ENCODE assay signal across 21 mouse cellular contexts in genomic region chr9:109027521-109027920, GRCm38 (mm10). TPM values are rescaled to one million over a fixed set of nuclear protein-coding genes. Genes with fewer than 3 reads are reported as not detected.
DNase-seq lines count a peak whose midpoint lies in the region; ATAC-seq lines count a peak whose summit lies in the region.
"Had no signal": no experiment of that assay in that cellular context is flagged by ENCODE, and none has a peak within 500 bp of the region (broad histone marks: within the 10 kb centered on the region; RNA-seq: fewer than 3 reads in every experiment).

No protein-coding gene starts in this region.

- 84% methylated on average over 8 of the region's 8 CpGs for WGBS in neural tube, embryonic 11.5 days
- 66% methylated on average over 8 of the region's 8 CpGs for WGBS in stomach, embryonic 16.5 days

- no peaks in the 10 kb centered on the region for H3K27me3 ChIP-seq in neural tube, embryonic 11.5 days (ENCODE audit: control insufficient read depth, insufficient read depth, low read length)
- H3K27me3 ChIP-seq in stomach, embryonic 16.5 days (ENCODE audit: control insufficient read depth, insufficient read depth, low read length), result no peaks in the 10 kb centered on the region
- H3K27me3 ChIP-seq: hindbrain, embryonic 13.5 days had no signal

- peak; percentile 39 for DNase-seq in heart, adult 8-10 months (ENCODE audit: low spot score)
- no peak for DNase-seq in heart, postnatal 25 days (ENCODE audit: low spot score)
- DNase-seq in neural tube, embryonic 11.5 days (ENCODE audit: low spot score), result no peak
- DNase-seq in neural tube, embryonic 10.5 days (ENCODE audit: extremely low spot score, low spot score), result no peak
- DNase-seq in gastrocnemius, postnatal 25 days, result peak; percentile 45
- DNase-seq in ovary, postnatal 10 days (ENCODE audit: low spot score), result no peak
- DNase-seq: adrenal gland, postnatal 10 days; cerebellum, adult 9-11 months; kidney, postnatal 4 days; layer of hippocampus, postnatal 36 days; right cerebral cortex, postnatal 14 days; thymus, postnatal 14 days had no signal

- H3K4me2 ChIP-seq in neural tube, embryonic 11.5 days (ENCODE audit: low read depth), result no peak overlapping the region
- H3K4me2 ChIP-seq in stomach, embryonic 16.5 days (ENCODE audit: low read depth, low read length), result no peak overlapping the region
- H3K4me2 ChIP-seq: hindbrain, embryonic 13.5 days; midbrain, embryonic 11.5 days had no signal

- H3K9ac ChIP-seq in neural tube, embryonic 11.5 days (ENCODE audit: low read length), result no peak overlapping the region
- no peak overlapping the region for H3K9ac ChIP-seq in stomach, embryonic 16.5 days (ENCODE audit: low read length)
- H3K9ac ChIP-seq: hindbrain, embryonic 13.5 days had no signal

- intact Hi-C loops in heart, postnatal 25 days (cut with DNase I), result no loop called here

- no peaks in the 10 kb centered on the region for H3K4me1 ChIP-seq in neural tube, embryonic 11.5 days (ENCODE audit: control insufficient read depth, insufficient read depth, low read length)
- H3K4me1 ChIP-seq in stomach, embryonic 16.5 days (ENCODE audit: control insufficient read depth, insufficient read depth, low read length), result no peaks in the 10 kb centered on the region
- H3K4me1 ChIP-seq: hindbrain, embryonic 13.5 days had no signal

- no peak for ATAC-seq in neural tube, embryonic 11.5 days (ENCODE audit: insufficient read depth, low FRiP score, low TSS enrichment)
- ATAC-seq in stomach, embryonic 16.5 days (ENCODE audit: insufficient read depth, low FRiP score), result peak; percentile 48; the same call in 1 of the 2 replicates
- ATAC-seq: forebrain, embryonic 16.5 days; intestine, embryonic 16.5 days had no signal

- no peaks in the 10 kb centered on the region; the same call in 1 of the 2 replicates for H3K36me3 ChIP-seq in neural tube, embryonic 11.5 days (ENCODE audit: control insufficient read depth, insufficient read depth, low read length)
- no peaks in the 10 kb centered on the region for H3K36me3 ChIP-seq in stomach, embryonic 16.5 days (ENCODE audit: control insufficient read depth, insufficient read depth, low read length)

- 0 out of 2 replicates have a peak overlapping the region, but pooled peaks have one; percentile 20 for H3K27ac ChIP-seq in neural tube, embryonic 11.5 days (ENCODE audit: low read depth, low read length)
- no peak overlapping the region for H3K27ac ChIP-seq in stomach, embryonic 16.5 days (ENCODE audit: low read length)
- H3K27ac ChIP-seq: hindbrain, embryonic 13.5 days had no signal

- H3K9me3 ChIP-seq in neural tube, embryonic 11.5 days (ENCODE audit: control insufficient read depth, low read length), result no peaks in the 10 kb centered on the region
- H3K9me3 ChIP-seq in stomach, embryonic 16.5 days (replicated peaks; ENCODE audit: control insufficient read depth, low read length), result no peaks in the 10 kb centered on the region
- H3K9me3 ChIP-seq: G1E; hindbrain, embryonic 13.5 days had no signal

- no peak overlapping the region for H3K4me3 ChIP-seq in neural tube, embryonic 11.5 days (ENCODE audit: low read depth, low read length)
- no peak overlapping the region for H3K4me3 ChIP-seq in stomach, embryonic 16.5 days (replicated peaks; ENCODE audit: low read length)
- H3K4me3 ChIP-seq: hindbrain, embryonic 13.5 days had no signal

RNA-seq across cellular contexts. Expression of gene Shisa5, which starts 10.8 kb away (rescaled TPM):
- total RNA-seq in heart, adult 8-10 months (2022), result 10 to 100 TPM; 30.1 to 36.9 (median 33.7) TPM
- 10 to 100 TPM; 43.0 to 43.2 TPM for total RNA-seq in heart, postnatal 25 days (2021)
- 30.9 and 34.7 TPM in 2 replicates for polyA plus RNA-seq in neural tube, embryonic 11.5 days (2014; fragmentation: Nextera tagmentation; extraction: Ambion mirVana)
- total RNA-seq in gastrocnemius, postnatal 25 days (2021), result 10 to 100 TPM; 12.9 to 21.6 TPM
- polyA plus RNA-seq in stomach, embryonic 16.5 days (2015; fragmentation: Nextera tagmentation; extraction: Ambion mirVana), result 132 and 161 TPM in 2 replicates

RNA-seq across cellular contexts. Expression of gene Trex1, which starts 32.0 kb away (rescaled TPM):
- 10 to 100 TPM; 16.3 to 19.2 (median 17.6) TPM for total RNA-seq in heart, adult 8-10 months (2022)
- 10 to 100 TPM; 11.9 to 12.9 TPM for total RNA-seq in heart, postnatal 25 days (2021)
- 6.9 and 7.8 TPM in 2 replicates for polyA plus RNA-seq in neural tube, embryonic 11.5 days (2014; fragmentation: Nextera tagmentation; extraction: Ambion mirVana)
- total RNA-seq in gastrocnemius, postnatal 25 days (2021), result 10 to 100 TPM in 1 of 2 experiments, 1 to 10 TPM in 1; 9.7 to 10.5 TPM
- polyA plus RNA-seq in stomach, embryonic 16.5 days (2015; fragmentation: Nextera tagmentation; extraction: Ambion mirVana), result 13.7 and 15.7 TPM in 2 replicates

RNA-seq across cellular contexts. Expression of gene Pfkfb4, which starts 35.9 kb away (rescaled TPM):
- total RNA-seq in heart, adult 8-10 months (2022), result 1 to 10 TPM; 1.4 to 2.1 (median 1.9) TPM
- total RNA-seq in heart, postnatal 25 days (2021), result 1 to 10 TPM; 2.3 to 2.7 TPM
- polyA plus RNA-seq in neural tube, embryonic 11.5 days (2014; fragmentation: Nextera tagmentation; extraction: Ambion mirVana), result 14.4 and 14.6 TPM in 2 replicates
- total RNA-seq in gastrocnemius, postnatal 25 days (2021), result 10 to 100 TPM; 20.4 to 32.4 TPM
- polyA plus RNA-seq in stomach, embryonic 16.5 days (2015; fragmentation: Nextera tagmentation; extraction: Ambion mirVana), result 10.2 and 11.2 TPM in 2 replicates

RNA-seq across cellular contexts. Expression of gene Ucn2, which starts 41.7 kb away (rescaled TPM):
- total RNA-seq in heart, adult 8-10 months (2022), result not detected
- total RNA-seq in heart, postnatal 25 days (2021), result not detected
- polyA plus RNA-seq in neural tube, embryonic 11.5 days (2014; fragmentation: Nextera tagmentation; extraction: Ambion mirVana), result not detected in 2 replicates
- under 1 TPM; 0.23 to 0.24 TPM for total RNA-seq in gastrocnemius, postnatal 25 days (2021)
- polyA plus RNA-seq in stomach, embryonic 16.5 days (2015; fragmentation: Nextera tagmentation; extraction: Ambion mirVana), result 0.31 and 0.40 TPM in 2 replicates
- polyA plus RNA-seq: embryonic facial prominence, embryonic 11.5 days; forebrain, embryonic 16.5 days; G1E; hindbrain, embryonic 13.5 days; intestine, embryonic 16.5 days; limb, embryonic 11.5 days; liver, embryonic 16.5 days had no signal

RNA-seq across cellular contexts. Expression of gene Atrip, which starts 46.4 kb away (rescaled TPM):
- total RNA-seq in heart, adult 8-10 months (2022), result 1 to 10 TPM; 8.1 to 9.4 (median 8.5) TPM
- total RNA-seq in heart, postnatal 25 days (2021), result 1 to 10 TPM; 6.7 to 7.1 TPM
- polyA plus RNA-seq in neural tube, embryonic 11.5 days (2014; fragmentation: Nextera tagmentation; extraction: Ambion mirVana), result 25.3 and 26.4 TPM in 2 replicates
- total RNA-seq in gastrocnemius, postnatal 25 days (2021), result 1 to 10 TPM; 7.9 to 8.4 TPM
- 23.1 and 23.4 TPM in 2 replicates for polyA plus RNA-seq in stomach, embryonic 16.5 days (2015; fragmentation: Nextera tagmentation; extraction: Ambion mirVana)

Comparison
In these comparisons a context has a peak if more than half of its experiments do, and no peak if none do; other contexts are left out.
1. DNase-seq: peak in heart, adult 8-10 months (single experiment) and gastrocnemius, postnatal 25 days (single experiment); none in heart, postnatal 25 days (single experiment), neural tube, embryonic 11.5 days (single experiment), neural tube, embryonic 10.5 days (single experiment) and ovary, postnatal 10 days (single experiment).
2. RNA of gene Pfkfb4, which starts 35.9 kb away (total RNA-seq): 20.4 to 32.4 TPM in gastrocnemius, postnatal 25 days; 2.3 to 2.7 TPM in heart, postnatal 25 days and 1.4 to 2.1 TPM in heart, adult 8-10 months; every median in the first group is over 4 times any median in the second.